Comparison of ENCODE assay signal across 14 mouse cellular contexts in the genomic region with DNA sequence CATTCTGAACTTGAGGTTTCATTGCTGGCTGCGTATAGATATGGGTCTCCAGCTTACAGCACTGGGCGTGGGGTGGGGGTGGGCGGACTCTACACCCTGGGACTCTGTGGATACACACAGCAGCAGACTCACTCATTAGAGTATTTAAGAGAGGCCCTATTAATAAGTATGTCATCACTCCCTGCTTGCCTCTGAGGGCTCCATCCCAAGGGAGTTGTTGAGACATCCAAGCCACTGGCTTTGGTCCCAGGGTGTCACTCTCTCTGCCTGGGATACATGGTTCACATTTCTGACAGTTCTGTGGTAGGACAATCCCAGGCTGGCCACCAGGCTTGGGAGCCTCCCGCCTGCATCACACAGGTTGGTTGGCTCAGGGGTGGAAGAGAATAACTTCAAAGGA.
"Had no signal": no experiment of that assay in that cellular context is flagged by ENCODE, and none has a peak within 500 bp of the region (broad histone marks: within the 10 kb centered on the region; RNA-seq: fewer than 3 reads in every experiment).

No protein-coding gene starts in this region.

- H3K9ac ChIP-seq: limb, embryonic 12.5 days; liver, embryonic 13.5 days; liver, postnatal 0 days; midbrain, embryonic 12.5 days had no signal

- H3K27ac ChIP-seq: kidney, postnatal 0 days; limb, embryonic 12.5 days; liver, embryonic 13.5 days; midbrain, embryonic 12.5 days had no signal

- ATAC-seq: liver, postnatal 0 days had no signal

- H3K4me3 ChIP-seq: limb, embryonic 12.5 days; liver, embryonic 13.5 days; midbrain, embryonic 12.5 days had no signal

- H3K4me2 ChIP-seq: limb, embryonic 12.5 days; liver, embryonic 13.5 days; midbrain, embryonic 12.5 days had no signal

- H3K36me3 ChIP-seq: limb, embryonic 12.5 days; liver, embryonic 13.5 days; midbrain, embryonic 12.5 days had no signal

- H3K9me3 ChIP-seq: limb, embryonic 12.5 days; liver, embryonic 13.5 days; midbrain, embryonic 12.5 days had no signal

- H3K4me1 ChIP-seq: liver, embryonic 13.5 days had no signal

- DNase-seq: kidney, adult 11 months; kidney, adult 9 months; kidney, postnatal 36 days; liver; liver, embryonic 13.5 days; liver, postnatal 0 days; right cerebral cortex, adult 18-20 months; right cerebral cortex, postnatal 25 days; spleen, adult 18-20 months; thymus, adult 18-20 months; thymus, postnatal 14 days had no signal
